Mouse (Mus musculus) gastrocnemius, adult 8-10 months (tissue): ENCODE data around the gene Olfr649. TPM values are rescaled to one million over a fixed set of nuclear protein-coding genes. Genes with fewer than 3 reads are reported as not detected.

Experiments
- total RNA-seq, 4 experiments: library from RNA; stranded (reverse); gene quantifications; 2 replicates each; pipeline ENCODE4 v1.2.4; 2022

The Olfr649 gene
- total RNA-seq, 4 experiments from 2014 or later = not detected

Other genes with a start within 250 kb of the Olfr649 start
- not detected for gene Olfr635, start 224.8 kb downstream of the Olfr649 start, total RNA-seq
- not detected for gene Olfr638, start 197.2 kb downstream of the Olfr649 start, total RNA-seq
- gene Olfr639, start 178.7 kb downstream of the Olfr649 start, total RNA-seq = not detected
- not detected for gene Olfr640, start 170.4 kb downstream of the Olfr649 start, total RNA-seq
- not detected for gene Olfr641, start 160.5 kb downstream of the Olfr649 start, total RNA-seq
- gene Olfr642, start 143.3 kb downstream of the Olfr649 start, total RNA-seq = not detected
- not detected for gene 4930516K23Rik, start 134.5 kb downstream of the Olfr649 start, total RNA-seq
- gene Olfr644, start 124.1 kb downstream of the Olfr649 start, total RNA-seq = not detected
- gene Olfr645, start 110.5 kb downstream of the Olfr649 start, total RNA-seq = not detected
- not detected for gene Olfr646, start 91.1 kb downstream of the Olfr649 start, total RNA-seq
- gene Ubqln5, start 66.2 kb downstream of the Olfr649 start, total RNA-seq = not detected
- not detected for gene Olfr643, start 58.6 kb downstream of the Olfr649 start, total RNA-seq
- not detected for gene Ubqln3, start 52.7 kb downstream of the Olfr649 start, total RNA-seq
- gene Ubqlnl, start 45.4 kb downstream of the Olfr649 start, total RNA-seq = not detected
- not detected for gene Olfm5, start 31.2 kb downstream of the Olfr649 start, total RNA-seq
- not detected for gene Olfr648, start 12.6 kb downstream of the Olfr649 start, total RNA-seq
- gene Trim6, start 22.8 kb upstream of the Olfr649 start, total RNA-seq = under 1 TPM; 0.19 to 0.99 (median 0.20) TPM
- 1 to 10 TPM in 1 of 4 experiments, under 1 TPM in 3; 0.87 to 1.6 (median 0.95) TPM for gene Trim34a, start 48.5 kb upstream of the Olfr649 start, total RNA-seq
- under 1 TPM; 0.56 to 0.70 (median 0.66) TPM for gene Trim5, start 92.1 kb upstream of the Olfr649 start, total RNA-seq
- gene Trim12a, start 119.5 kb upstream of the Olfr649 start, total RNA-seq = 1 to 10 TPM; 2.1 to 2.6 (median 2.3) TPM
- gene Trim34b, start 133.5 kb upstream of the Olfr649 start, total RNA-seq = not detected
- gene Trim12c, start 157.4 kb upstream of the Olfr649 start, total RNA-seq = 1 to 10 TPM; 2.3 to 3.1 (median 2.6) TPM
- not detected for gene Trim30b, start 173.9 kb upstream of the Olfr649 start, total RNA-seq
- not detected for gene Trim30c, start 204.9 kb upstream of the Olfr649 start, total RNA-seq